Mouse (Mus musculus) telencephalon, adult 2 months (tissue): ENCODE measurements around the gene Slc24a4.
"Not testable (repeated sequence)": the region's sequence is repeated elsewhere in the genome, so short reads cannot be mapped to it uniquely, and the experiment has no call there.

Experiments
- DNase-seq: peaks from one replicate; pipeline ENCODE4 v3.0.0-alpha.2; 2011; ENCODE audit warnings: low read depth, low spot score

Slc24a4 gene

DNA sequence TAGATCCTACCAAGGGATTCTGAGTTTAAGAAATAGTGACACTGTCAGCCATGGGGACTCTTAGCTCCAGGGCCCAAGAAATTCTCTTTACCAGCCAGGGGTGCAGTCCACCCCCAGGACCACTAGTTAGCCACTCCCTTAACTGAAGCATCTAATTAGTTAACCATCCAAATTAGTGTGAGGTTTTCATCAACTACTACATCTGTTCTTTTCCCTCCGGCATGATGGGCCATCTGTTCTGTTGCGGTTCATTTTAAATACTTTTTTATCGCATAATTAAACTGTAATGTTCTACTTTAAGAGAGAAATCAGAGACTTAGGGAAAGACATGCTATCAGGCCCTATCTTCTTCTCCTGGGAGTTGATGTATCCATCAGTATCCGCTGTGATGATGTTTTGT, 121.8 kb downstream of the Slc24a4 start:
- peak; percentile 40 for DNase-seq

DNA sequence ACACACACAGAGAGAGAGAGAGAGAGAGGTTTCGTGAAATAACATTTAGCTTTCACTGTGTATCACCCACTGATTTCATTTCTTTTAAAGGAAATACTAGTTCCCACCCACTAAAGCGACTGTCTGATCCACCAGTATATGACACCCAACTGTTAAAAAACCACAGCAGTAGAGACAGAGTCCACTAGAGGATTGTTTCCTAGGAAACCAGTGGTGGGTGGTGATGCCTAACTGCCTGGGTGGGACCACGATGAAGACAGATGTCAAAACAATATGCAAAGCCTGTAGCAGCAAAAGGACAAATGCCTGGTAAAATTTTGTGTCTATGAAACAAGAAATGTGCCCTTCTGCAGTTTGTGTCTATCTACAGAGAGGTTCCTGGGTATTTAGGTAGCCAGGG, 122.5 kb downstream of the Slc24a4 start:
- peak; percentile 83 for DNase-seq

DNA sequence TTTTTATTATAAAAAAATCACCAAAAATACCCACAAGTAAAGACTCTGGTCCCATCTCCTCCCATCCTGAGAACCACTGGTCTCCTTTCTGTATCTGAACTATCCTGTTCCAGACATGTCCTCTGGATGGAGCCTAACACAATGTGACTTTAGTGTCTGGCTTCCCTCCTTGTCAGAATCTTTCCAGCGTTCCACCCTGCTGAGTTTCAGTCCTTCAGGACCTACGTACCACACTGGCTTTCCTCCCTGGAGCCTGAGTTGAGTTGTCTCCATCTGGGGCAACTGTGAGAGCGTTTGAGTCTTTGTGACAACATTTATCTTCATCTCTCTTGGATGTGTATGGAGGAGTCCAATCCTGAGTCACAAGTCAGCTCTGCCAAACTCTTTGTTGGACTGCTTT, 123.5 kb downstream of the Slc24a4 start:
- no peak for DNase-seq

DNA sequence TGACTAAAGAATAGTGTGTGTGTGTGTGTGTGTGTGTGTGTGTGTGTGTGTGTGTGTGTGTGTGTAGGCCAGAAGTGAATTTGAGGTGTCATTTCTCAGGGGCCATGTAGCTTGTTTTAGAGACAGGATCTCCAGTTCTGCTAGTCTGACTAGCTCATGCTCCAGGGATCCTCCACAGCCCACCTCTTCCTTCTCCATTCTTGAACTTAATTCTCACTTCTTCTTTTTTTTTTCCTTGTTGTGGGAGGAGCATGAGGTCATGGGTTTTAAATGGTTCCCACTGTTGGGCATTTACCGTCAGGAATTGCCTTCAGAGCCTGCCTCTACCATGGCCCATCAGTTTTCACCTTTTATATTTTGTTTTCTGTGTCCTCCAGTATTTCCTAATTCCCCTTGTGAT, 124.0 kb downstream of the Slc24a4 start:
- DNase-seq: no peak

DNA sequence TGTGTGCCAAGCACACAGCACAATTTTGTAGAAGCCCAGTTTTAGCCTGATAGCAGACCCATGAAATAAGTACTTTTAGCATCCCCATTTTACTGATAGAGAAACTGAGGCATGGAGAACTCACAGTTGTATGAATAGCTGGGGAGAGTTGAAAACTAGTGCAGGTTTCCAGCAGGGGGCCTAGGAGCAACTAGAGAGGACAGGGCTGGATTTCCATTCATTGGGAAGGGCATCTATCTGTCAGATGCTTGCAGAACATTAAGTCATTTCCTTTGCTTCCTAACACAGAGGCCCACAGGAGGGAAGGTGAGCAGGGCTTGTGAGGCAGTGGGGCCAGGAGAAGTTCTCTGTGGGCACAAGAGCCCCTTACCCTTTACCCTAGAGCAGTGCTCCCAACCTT, 126.5 kb downstream of the Slc24a4 start:
- no peak for DNase-seq

DNA sequence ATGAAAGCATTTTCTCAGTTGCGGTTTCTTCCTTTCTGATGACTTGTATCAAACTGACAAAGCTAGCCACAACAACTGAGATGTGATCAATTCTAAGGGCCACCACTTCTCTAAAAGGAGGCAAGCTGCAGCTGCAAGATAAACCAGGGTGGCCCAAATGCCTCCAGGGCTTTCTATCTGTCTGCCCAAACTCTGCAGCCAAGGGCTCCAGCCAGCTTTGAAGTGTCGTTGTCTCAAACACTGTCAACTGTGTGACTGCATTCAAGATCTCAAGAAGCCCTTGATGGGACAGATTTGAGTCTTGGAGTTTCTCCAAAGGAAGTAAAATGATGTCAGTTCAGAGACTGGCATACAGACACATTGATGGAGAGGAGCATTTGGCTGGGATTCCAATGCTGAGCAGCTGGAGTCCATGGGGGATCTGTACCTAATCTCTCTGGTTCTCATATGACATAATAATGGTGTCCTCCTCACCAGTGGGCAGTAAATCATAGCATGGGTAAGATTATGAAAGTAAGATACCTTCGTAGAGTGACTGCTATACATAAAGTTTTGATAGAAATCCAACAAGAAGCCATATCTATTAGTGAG, 130.1 kb downstream of the Slc24a4 start:
- no peak for DNase-seq

DNA sequence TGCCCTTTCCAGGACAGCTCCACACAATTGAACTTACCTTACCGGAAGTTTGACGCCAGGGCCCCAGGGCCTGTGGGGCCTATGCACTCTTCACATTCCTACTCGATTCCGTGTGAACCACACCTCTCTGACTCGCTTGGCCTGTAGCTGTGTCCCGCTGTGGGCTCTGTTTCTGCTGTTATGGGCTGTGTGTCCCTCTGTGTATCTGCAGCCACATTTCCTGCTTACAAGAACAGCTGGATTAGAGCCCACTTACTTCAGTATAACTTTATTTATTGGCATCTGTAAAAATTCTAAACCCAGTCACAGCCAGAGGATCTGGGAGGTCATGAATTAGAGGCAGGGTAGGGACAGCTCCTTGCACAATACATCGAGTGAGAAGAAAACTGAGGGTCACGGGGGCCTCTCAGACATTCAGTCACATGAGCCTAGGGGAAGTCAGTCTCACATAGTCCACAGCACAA, 133.4 kb downstream of the Slc24a4 start:
- DNase-seq: no peak

DNA sequence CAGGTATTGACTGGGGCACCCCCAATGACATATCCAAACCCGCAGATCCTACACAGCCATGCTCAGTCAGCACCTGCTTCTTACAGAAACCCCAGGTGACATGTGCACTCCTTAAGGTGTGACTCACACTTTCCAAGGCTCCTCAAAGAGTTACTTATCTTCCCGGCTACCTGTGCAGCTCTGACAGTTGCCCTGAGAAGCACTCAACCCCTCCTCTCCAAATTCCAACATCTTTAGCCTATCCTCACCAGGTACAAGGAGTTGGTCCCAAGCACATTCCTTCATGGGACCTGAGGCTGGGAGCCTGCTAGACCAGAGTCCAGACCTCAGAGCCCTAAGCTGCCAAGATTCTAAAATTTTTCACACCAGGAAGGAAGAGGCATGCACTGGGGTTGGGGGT, 134.3 kb downstream of the Slc24a4 start:
- DNase-seq: no peak

DNA sequence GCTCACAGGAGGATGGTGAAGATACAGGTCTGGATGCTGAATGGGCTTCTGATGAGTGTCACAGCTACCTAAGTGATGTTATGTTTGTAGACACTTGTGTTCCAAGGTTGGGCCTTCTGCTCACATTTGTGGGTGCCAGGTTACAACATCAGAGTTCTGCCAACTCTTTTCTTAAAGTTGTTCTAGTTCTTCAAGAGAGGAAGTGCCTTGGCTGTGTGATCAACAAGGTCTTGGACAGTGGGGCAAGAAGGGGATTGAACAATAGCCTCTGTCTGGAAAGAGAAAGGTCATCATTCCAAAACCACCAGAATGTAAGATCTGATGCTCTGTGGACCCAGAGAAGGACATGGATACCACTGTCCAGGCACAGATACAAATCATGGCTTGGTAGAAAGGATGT, 134.7 kb downstream of the Slc24a4 start:
- DNase-seq: no peak

DNA sequence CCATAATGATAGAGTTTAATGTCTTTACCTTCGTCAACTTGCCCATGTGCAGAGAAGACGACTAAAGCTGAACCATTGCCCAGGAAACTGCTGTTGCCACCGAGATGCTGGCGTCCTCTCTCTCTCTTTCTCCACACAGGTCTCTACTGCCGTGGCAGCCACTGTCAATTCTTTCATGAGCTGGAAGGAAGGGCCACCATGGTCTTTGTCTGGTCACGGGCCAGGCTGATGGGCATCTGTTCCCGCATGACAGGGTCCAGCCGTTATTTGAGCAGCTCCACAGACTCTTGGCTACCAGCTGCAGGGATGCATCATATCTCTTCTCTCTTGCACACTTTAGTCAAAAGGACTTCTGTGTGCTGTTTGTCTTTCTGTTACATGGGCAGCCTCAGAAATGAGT, 137.9 kb downstream of the Slc24a4 start:
- no peak for DNase-seq

DNA sequence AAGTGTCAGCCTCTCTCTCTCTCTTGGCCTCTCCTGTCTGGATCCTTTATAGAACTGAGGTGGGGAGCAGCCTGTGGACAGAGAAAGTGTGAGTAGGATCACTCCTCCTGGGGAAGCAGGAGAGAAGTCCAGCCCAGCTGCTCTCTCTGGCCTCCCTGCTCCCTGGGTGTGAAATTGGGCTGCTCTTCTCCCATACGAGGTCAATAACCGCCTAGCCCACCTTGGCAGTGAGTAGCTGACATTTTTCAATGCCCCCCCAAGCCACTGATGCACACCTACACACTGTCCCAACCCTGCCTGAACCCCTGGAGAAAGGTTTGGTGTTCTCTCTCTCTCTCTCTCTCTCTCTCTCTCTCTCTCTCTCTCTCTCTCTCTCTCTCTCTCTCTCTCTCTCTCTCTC, 140.6 kb downstream of the Slc24a4 start:
- DNase-seq: no peak

DNA sequence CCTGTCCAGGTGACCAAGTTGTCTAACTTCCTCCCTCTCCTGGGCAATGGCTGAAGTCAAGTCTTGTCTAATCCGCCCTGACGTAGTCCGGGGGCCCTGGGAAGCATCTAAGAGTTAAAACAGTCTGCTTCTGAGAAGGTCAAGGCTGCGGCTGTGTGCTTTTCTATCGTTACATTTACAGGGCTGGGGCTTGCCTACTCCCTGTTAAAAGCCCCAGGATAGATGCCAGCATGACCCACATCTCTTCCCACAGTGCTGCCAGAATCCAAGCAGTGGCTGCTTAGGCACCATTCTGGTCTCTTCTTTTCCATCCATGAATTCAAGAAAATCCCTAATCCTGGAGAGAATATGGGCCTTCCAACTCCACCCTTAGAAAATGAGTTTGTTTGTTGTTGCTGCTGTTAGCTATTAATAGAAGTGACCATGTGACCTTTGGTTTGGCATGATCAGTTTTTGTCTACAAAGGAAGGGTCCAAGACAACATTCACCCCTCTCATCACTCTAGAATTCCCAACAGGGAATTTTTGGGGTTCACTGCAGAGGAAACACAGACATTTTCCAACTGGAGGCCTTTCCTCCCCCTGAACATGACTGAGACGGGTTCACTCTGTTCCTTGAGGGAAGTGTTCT, 142.4 kb downstream of the Slc24a4 start:
- DNase-seq: no peak

DNA sequence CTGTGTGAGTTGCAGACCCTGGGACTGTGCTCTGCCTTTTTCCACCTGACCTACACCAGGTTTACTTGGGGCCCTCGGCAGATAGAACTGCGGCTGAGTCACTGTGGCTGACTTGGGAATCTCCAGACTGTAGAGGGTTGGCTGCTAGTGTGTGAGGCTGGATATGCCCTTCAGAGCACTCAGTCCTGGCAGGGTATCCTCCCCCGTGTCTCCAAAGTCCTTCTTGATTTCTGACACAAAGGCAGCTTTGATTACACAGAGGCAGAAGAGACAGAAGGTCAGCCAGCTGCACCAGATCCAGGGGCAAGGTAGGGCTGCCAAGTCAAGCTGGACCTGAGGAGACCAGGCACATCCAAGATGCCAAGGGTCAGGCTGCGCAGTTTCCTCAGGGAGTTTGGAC, 142.9 kb downstream of the Slc24a4 start:
- DNase-seq: no peak

DNA sequence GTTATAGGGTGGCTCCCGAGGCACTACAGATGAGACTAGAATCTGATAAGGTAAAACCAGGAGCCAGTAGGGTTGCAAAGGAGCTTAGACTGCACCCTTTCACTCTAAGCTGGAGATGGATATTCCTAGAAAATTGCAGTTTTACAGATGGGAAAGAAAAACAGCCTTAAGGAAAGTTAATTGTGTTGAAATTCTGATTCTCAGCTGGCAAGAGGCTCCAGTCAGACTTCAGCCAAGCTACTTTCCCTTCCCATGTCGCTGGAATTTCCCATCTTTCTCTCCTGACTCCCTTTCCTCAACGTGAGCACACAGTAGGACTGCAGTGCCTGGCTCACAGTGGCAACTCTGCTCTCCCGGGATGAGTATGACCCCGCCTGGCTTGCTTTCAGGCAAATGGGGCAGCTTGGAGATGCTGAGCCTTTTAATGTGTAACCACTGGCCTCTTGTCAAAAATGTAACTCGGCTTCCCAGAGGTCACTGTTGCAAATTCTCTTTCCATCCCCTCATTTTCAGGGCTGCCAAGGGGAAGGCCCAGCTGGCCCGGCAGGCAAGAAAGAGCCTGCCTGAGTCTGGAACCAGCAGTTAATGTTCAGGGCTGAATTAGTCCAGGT, 147.4 kb downstream of the Slc24a4 start:
- DNase-seq: no peak

DNA sequence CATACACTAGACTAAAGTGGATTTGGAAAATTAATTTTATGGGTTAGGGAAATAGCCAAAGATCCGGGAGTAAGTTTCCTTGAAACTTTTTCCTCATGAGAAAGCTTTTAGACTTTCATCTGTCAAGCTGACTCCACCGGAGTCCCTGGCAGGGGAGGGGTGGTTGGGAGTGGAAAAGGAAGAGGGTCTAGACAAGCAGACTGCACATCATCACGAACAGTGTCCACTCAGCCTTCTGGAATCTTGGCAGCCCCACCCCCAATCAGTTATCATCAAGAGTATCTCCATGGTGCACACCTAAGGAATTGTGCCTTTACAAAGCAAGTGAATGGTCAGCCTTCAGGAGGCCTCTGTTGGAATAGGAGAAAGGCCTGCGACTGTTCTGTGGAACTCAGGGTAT, 151.8 kb downstream of the Slc24a4 start:
- DNase-seq: not testable (repeated sequence)

DNA sequence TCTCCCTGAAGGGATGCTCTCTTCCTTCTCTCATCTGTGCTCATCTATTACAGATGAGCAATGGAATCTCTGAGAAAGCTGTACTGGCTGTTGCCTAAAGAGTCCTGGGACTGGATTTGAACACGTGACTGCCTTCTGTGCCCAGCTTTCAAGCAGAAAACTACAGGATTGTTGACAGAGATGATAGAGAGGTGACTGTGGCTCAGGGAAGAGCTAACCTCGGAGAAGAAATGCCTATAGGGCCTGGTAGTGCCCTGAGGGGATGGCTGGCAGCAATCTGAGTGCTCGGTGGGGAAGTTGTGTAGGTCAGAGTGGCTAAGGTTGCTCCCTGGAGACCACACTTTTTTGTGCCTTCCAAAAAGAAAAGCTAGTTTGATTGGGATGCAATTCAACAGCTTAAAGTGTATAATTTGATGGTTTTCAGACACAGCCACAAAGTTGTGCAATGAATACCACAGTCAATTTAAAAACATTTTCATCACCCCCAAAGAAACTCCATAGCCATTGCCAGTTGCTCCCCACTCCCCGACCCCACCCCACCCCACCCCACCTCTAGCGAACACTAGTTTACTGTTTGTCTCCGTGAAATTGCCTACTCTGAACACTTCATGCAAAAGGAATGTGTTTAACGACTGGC, 152.5 kb downstream of the Slc24a4 start:
- no peak for DNase-seq

DNA sequence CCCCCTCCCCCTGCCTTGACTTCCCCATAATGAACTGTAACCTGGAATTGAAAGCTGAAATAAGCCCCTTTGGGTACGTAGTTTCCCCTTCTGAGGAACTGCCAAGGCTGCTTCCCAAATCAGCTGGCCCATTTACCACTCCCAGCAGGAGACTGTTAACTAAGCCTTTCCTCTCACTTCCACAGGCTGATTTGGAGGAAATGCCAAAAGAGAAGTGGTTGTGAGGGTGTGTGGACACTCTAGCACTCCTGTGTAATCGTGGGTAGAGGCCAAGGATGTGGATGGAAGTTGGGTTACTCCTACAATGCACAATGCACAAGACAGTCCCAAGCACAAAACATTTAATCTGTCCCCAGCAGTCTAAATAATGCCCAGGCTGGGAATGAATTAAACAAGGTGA, 153.6 kb downstream of the Slc24a4 start:
- DNase-seq: no peak

DNA sequence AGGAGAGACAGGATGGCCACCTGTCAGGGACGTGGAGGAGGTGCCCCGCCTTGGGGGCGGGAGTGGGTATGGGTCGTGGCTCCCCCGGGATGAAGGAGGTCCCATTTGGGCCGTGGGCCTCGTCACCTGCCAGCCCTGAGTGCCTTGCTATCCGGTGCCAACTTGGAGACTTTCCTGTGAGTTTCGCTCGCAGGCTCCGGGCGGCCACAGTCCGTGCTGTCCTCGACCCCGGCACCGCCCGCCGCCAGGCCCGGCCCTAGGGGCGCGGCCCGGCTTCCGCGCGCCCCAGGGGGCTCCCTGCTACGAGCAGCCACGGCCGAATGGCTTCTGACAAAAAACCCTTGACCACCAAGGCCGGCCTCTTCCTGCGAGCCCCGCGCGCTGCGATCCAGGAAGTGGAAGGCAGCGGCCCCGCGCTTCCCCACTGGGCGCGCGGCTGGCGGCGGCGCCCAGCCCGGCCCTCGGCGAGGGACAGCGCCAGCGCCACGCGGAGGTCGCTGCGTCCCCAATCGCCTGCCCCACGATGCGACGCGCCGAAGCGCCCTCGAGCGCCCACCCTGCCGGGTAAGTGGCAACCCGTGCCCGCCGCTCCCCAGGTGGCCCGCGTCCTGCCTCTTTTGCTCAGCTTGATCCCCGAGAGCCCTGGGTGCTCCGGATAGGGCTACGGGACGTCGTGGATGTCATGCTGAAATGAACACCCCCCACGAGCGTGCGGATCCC, 154.4 kb downstream of the Slc24a4 start, which contains the start of gene Rin3:
Gene Rin3 (plus strand): TSS at position 286 of the 720 bp plus-strand sequence.
- no peak for DNase-seq

DNA sequence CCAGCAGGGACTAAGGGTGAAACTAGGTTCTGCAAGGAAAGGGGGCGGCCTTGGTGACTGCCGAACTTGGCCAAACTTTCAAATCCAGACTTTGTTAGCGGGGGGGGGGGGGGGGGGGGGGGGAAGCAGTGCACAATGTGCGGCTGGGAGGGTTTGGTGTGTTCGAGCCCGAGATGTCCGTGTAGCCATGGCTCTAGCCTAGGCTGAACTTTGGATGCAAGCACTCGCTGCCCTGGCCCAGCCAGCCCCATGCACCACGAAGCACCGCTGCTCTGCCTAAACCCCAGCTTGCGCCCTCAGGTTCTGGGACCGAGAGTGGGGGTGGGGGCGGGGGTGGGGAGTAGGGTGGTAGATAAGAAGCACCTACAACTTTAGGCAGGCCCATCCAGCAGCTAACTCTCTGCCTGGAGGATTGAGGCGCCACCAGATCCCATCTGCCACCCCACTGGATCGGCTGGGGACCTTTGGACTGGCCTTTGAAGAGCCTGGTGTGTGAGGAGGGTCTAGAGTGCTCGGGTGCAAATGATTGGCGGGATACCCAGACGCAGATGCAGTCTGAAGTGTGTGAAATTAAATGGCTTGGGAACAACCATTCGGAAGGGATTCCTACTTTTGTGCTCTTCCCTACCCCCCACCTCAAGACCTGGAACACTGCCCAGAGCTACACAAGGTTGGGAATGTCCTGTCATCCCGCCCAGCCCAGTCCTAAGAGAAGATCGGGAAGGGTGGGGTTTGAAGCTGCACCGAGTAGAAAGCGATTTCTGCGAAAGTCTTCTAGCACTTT, 155.1 kb downstream of the Slc24a4 start:
- no peak for DNase-seq

DNA sequence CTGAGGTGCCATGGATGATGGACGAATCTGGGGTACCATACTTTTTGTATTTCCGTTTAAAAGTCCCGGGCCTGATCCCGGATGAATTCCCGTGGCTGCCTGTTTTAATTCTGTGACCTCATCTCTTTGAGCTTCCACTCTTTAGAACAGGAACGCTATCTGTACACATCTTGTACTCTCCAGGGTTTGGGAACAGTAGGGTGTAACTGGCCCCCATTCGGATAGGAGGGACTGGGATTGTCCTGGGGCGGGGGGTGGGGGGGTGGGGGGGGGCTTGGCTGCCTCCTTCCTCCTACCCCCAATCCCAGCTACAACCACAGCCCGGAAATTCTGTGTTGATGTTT, 155.7 kb downstream of the Slc24a4 start:
- DNase-seq: no peak

DNA sequence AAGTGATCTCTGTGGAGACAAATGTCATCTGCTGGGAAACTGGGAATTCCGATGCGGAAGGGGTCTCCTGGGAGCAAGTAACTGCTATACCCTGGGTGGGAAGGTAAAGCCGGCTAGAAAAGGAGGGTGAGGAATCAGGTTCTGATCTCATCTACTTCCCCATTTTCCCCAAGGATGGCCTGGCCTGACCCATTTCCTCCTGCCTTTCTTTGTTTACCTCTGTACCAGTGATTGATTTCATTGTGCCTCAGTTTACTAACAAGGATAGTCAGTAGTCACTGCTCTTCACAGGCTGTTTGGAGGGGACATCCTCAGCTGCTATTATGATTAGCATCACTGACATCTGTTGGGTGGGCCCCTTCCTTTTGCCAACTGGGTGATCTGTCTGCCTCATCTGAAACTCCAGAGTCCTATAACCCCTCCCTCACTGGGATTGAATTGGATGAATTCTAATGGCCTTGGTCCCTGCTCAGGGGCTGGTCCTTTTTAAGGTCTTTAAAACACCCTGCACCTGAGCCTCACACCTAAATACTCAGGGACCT, 156.2 kb downstream of the Slc24a4 start:
- no peak for DNase-seq
